Mouse (Mus musculus) hindbrain, embryonic 14.5 days (tissue): ENCODE measurements at regions not wholly inside any gene's neighbourhood (a gene's known extent, or its start where the extent isn't known, plus 50 kb on each side); places are given as distances from the start of the nearest gene placed in this dataset.

Experiments
- ATAC-seq: fragments of 200-750 bp; cut with Nextera tagmentation; 2 replicates; pipeline ENCODE4 v1.8.0; 2017; ENCODE audit warnings: moderate number of reproducible peaks, mild to moderate bottlenecking, moderate TSS enrichment, moderate library complexity; ENCODE audit not compliant: low FRiP score
- DNase-seq: peaks from one replicate; pipeline ENCODE4 v3.0.0-alpha.2; 2015; ENCODE audit warnings: low spot score
- H3K27ac ChIP-seq: fragments of 300-500 bp; sonication (generic); 2 replicates; pipeline ENCODE4 v1.5.1; 2014; ENCODE audit warnings: mild to moderate bottlenecking, moderate library complexity
- H3K27me3 ChIP-seq: fragments of 300-500 bp; sonication (generic); 2 replicates; pipeline ENCODE4 v1.6.1; 2014; ENCODE audit warnings: mild to moderate bottlenecking, low read length, mixed read lengths; ENCODE audit not compliant: control insufficient read depth, insufficient read depth
- H3K36me3 ChIP-seq: fragments of 300-500 bp; sonication (generic); replicated peaks from 2 replicates; pipeline ENCODE4 v1.6.1; 2014; ENCODE audit not compliant: control insufficient read depth, insufficient read depth
- H3K4me1 ChIP-seq: fragments of 300-500 bp; sonication (generic); replicated peaks from 2 replicates; pipeline ENCODE4 v1.6.1; 2014; ENCODE audit warnings: antibody characterized with exemption, low read length, mixed read lengths; ENCODE audit not compliant: control insufficient read depth, insufficient read depth
- H3K4me2 ChIP-seq: fragments of 300-500 bp; sonication (generic); replicated peaks from 2 replicates; pipeline ENCODE4 v1.6.1; 2014; ENCODE audit warnings: mild to moderate bottlenecking, moderate library complexity
- H3K4me3 ChIP-seq: fragments of 300-500 bp; sonication (generic); replicated peaks from 2 replicates; pipeline ENCODE4 v1.5.1; 2014; ENCODE audit warnings: mild to moderate bottlenecking, low read length
- H3K9ac ChIP-seq: fragments of 300-500 bp; sonication (generic); 2 replicates; pipeline ENCODE4 v1.6.1; 2014
- H3K9me3 ChIP-seq: fragments of 300-500 bp; sonication (generic); 2 replicates; pipeline ENCODE4 v1.6.1; 2016; ENCODE audit warnings: low read length; ENCODE audit not compliant: control insufficient read depth
- WGBS: fragments of 180-500 bp; shearing (Covaris S2); extraction: QIAGEN DNeasy Blood & Tissue Kit; methylation state at CpG from one replicate; pipeline ENCODE4 v1.1.7; 2014; 5-methylcytosine and 5-hydroxymethylcytosine counted together

DNA sequence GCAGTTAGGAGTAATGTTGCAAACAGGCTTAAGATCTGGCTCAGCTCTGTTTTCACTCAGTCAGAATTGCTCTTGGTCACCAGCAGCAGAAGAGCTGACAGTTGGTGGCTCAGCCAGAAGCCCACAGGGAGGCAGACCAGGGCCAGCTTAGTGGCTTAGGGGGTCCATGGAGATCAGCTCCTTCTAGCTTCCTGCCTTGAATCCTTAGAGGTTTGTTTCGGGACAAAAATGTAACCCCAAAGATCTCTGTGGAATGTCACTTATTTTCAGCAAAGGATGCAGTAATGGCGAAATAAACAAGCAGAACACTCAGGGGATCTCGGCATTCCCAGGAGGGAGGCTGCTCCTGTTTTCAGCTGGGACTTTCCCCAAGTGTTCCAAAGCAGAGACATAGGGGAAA lies 247.8 kb downstream of the 1500009L16Rik start:
- Histone ChIP-seq H3K9me3 (no peaks in the 10 kb centered on the region), H3K4me1 (no peaks in the 10 kb centered on the region), H3K9ac (no peak overlapping the region), H3K27ac (no peak overlapping the region), H3K4me2 (no peak overlapping the region), H3K27me3 (no peaks in the 10 kb centered on the region), H3K4me3 (no peak overlapping the region), H3K36me3 (no peaks in the 10 kb centered on the region)
- ATAC-seq (no peak), DNase-seq (no peak)
- WGBS = 80% methylated on average over 3 of the region's 3 CpGs

DNA sequence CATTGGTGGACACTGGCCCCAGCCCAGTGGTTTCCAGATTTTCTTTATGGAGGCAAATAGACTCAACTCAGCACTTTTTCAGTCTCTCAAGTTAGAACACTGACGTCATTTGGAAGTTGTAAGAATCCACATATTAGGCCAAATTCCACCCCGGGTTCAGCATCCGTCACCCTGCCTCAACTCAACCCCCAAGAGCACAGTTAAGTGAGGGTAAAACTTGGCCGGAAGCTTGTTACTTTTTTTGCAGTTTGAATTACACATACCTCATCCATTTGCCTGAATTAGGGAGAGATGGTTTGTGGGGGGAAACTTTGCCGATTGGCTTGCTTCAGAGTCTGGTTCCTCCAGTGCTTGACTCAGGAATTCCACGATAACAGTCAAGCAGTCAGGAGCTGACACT lies 251.9 kb downstream of the 1500009L16Rik start:
- H3K4me1 ChIP-seq = no peaks in the 10 kb centered on the region
- H3K27ac ChIP-seq = no peak overlapping the region
- no peaks in the 10 kb centered on the region for H3K36me3 ChIP-seq
- 93% methylated on average over 6 of the region's 6 CpGs for WGBS
- no peaks in the 10 kb centered on the region for H3K9me3 ChIP-seq
- no peak overlapping the region for H3K4me3 ChIP-seq
- H3K9ac ChIP-seq = no peak overlapping the region
- DNase-seq (no peak), ATAC-seq (no peak)
- no peak overlapping the region for H3K4me2 ChIP-seq
- H3K27me3 ChIP-seq = no peaks in the 10 kb centered on the region

DNA sequence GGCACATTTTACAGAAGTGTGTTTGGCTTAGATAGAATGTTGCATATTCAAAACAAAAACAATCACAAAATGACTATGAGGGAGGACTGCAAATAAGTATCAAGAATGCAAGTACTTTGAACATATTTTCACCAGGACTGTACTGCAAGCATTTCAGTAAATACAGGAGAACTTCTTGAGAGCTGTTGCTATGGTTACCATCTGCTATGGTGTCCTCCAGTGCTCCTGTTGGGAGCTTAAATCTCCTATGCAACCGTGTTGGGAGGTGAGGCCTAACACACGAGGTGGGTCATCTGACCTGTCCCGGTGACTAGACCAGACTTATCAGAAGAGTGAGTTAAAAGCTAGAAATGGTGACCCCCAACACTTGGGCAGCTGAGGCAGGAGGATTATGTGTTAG lies 253.9 kb downstream of the 1500009L16Rik start:
- Histone ChIP-seq H3K27ac (no peak overlapping the region), H3K9me3 (no peaks in the 10 kb centered on the region), H3K4me2 (no peak overlapping the region), H3K4me3 (no peak overlapping the region), H3K4me1 (no peaks in the 10 kb centered on the region), H3K9ac (no peak overlapping the region), H3K36me3 (no peaks in the 10 kb centered on the region), H3K27me3 (no peaks in the 10 kb centered on the region)
- DNase-seq (no peak), ATAC-seq (no peak)
- WGBS = 23% methylated on average over 3 of the region's 3 CpGs

DNA sequence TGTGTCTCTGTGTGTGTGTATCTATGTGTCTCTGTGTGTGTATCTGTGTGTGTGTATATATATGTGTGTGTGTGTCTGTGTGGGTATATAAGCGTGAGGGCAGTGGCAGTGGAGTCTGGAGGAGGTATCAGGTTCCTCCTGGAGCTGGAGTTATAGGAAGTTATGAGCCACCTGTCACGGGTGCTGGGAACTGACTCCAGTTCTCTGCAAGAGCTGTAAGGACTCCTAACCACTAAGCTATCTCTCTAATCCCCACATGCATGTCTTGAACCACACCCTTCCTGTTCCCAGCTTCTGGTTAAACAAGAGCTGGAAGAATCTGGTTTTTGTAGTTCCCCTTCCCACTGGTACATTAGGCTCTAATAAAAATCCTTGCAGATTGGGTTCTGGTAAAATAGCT lies 257.3 kb downstream of the 1500009L16Rik start:
- Histone ChIP-seq H3K4me1 (no peaks in the 10 kb centered on the region), H3K27ac (no peak overlapping the region), H3K9me3 (no peaks in the 10 kb centered on the region), H3K4me2 (no peak overlapping the region), H3K4me3 (no peak overlapping the region), H3K27me3 (no peaks in the 10 kb centered on the region), H3K9ac (no peak overlapping the region), H3K36me3 (no peaks in the 10 kb centered on the region)
- no peak for ATAC-seq
- no peak for DNase-seq
- 86% methylated on average over 2 of the region's 2 CpGs for WGBS

DNA sequence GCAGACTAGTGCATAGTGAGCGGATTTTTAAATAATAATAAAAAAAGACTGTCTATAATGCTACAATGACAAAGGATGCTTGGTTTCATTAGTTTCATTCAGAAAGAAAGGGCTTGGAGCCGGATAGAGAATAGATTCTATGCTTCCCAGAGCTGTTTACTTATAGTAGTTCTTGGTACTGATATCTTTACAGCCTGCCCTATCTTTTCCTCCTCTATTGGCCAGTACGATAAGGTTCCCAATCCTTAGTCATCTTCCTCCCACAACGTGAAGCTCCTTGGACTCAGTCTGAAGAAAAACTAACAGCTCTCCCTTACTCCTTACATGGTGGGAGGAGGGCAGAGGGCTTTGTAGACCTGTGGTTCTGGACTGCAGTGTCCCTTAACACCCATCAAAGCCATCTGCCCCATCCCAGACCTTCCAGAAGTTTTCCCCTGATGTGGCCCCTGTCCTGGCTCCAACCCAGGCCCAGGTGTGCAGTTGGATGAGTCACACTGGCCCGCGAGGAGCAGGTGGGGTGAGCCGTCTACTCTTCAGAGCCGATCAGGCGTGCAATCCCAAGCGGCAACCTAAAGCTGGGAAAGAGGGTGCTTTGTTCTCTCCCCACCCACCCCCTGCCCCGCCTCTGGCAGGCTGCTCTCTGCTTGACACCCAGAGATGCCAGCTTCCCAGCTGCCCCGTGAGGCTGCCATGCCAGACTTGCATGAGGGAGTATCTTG lies 262.2 kb downstream of the 1500009L16Rik start:
- no peaks in the 10 kb centered on the region for H3K27me3 ChIP-seq
- H3K27ac ChIP-seq = no peak overlapping the region
- ATAC-seq (no peak), DNase-seq (no peak)
- no peaks in the 10 kb centered on the region for H3K9me3 ChIP-seq
- no peak overlapping the region for H3K4me3 ChIP-seq
- H3K9ac ChIP-seq = no peak overlapping the region
- 56% methylated on average over 12 of the region's 12 CpGs for WGBS
- no peak overlapping the region for H3K4me2 ChIP-seq
- no peaks in the 10 kb centered on the region for H3K4me1 ChIP-seq
- no peaks in the 10 kb centered on the region for H3K36me3 ChIP-seq

DNA sequence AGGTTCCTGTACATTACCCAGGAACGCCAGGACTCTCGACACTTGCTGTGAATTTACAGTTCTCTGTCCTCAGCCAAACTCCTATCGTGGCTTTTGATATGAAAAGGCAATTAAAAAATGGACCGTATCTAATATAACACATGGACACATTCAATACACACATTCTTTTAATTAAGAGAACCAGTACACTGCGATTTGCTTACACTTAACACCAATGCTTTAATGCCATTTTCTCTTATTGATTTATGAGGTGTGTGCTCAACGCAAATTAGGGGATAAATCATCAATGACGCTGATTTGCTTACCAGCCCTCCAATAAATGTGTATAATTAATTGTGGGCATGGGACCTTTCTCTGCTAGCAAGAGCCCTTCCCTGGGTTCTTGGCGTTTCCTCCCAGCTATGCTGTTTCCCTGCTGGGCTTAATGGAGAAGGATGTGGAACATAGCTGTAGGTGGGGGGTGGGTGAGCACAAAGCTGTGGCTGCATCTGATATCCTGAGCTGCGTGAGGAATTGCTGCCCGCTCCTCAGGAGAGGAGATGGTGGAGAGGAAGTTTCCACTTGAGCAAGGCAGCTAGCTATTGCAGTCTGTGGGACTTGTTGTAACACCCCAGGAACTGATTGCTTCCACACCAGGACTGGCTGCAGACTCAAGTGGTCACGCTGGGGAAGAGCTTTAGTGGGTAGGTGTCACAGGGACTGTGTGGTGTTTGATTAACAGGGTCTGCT lies 270.1 kb downstream of the 1500009L16Rik start:
- Histone ChIP-seq H3K36me3 (no peaks in the 10 kb centered on the region), H3K4me2 (no peak overlapping the region), H3K4me3 (no peak overlapping the region), H3K4me1 (no peaks in the 10 kb centered on the region; the same call in 1 of the 2 replicates), H3K27ac (no peak overlapping the region), H3K9ac (no peak overlapping the region), H3K9me3 (no peaks in the 10 kb centered on the region), H3K27me3 (no peaks in the 10 kb centered on the region)
- peak; percentile 30 for DNase-seq
- ATAC-seq = no peak; the same call in 1 of the 2 replicates
- 64% methylated on average over 11 of the region's 11 CpGs for WGBS

DNA sequence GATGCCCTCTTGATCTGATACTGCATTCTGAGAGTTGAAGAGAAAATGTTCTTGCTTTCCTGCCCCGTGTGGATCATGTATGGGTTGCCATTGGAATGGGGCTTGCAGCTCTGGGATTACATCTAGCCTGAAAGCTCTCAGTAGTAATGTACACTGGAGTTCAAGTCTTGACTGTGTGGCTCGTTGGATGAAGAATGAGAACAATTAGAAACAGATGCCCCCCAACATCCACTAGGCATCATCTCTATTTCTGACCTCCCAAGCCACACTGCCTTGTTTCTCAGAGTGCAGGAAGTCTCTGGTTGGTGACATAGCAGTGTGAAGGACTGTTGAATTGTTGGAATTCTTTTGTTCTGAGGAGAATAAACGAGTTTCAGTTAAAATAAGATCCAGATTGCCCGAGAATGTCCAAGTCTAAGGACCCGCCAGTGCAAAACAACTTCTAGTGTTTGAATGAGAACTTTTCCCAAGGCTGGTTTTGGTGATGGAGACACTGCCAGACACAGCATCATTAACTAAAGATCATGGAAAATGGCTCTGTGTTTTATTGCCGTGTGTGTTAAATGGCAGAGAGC lies 272.4 kb downstream of the 1500009L16Rik start:
- no peak overlapping the region for H3K4me2 ChIP-seq
- no peaks in the 10 kb centered on the region for H3K27me3 ChIP-seq
- DNase-seq = no peak
- no peaks in the 10 kb centered on the region; the same call in 1 of the 2 replicates for H3K4me1 ChIP-seq
- no peak overlapping the region for H3K9ac ChIP-seq
- no peaks in the 10 kb centered on the region for H3K9me3 ChIP-seq
- 63% methylated on average over 6 of the region's 6 CpGs for WGBS
- H3K36me3 ChIP-seq = no peaks in the 10 kb centered on the region
- H3K4me3 ChIP-seq = no peak overlapping the region
- no peak overlapping the region for H3K27ac ChIP-seq
- no peak for ATAC-seq

DNA sequence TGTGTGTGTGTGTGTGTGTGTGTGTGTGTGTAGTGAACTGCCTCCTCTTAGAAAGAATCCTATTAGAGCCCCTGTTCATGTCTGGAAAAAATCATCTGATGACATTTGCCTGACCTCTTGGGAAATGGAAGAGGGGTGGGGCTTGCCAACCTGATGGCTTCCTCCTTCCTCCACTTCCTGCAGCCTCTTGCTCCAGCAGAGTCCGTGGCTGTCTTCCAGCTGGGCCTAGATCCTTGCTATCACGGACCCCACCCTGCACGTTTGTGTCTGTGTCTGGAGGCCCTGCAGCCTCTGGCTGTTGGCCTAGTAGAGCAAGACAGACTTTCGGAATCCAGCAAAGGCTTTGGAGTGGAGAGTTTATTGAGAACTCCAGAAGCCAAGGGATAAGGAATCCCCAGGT lies 273.2 kb downstream of the 1500009L16Rik start:
- Histone ChIP-seq H3K36me3 (no peaks in the 10 kb centered on the region), H3K27ac (no peak overlapping the region), H3K4me1 (no peaks in the 10 kb centered on the region; the same call in 1 of the 2 replicates), H3K4me2 (no peak overlapping the region), H3K9ac (no peak overlapping the region), H3K27me3 (no peaks in the 10 kb centered on the region), H3K9me3 (no peaks in the 10 kb centered on the region), H3K4me3 (no peak overlapping the region)
- no peak for ATAC-seq
- DNase-seq = no peak
- 76% methylated on average over 4 of the region's 4 CpGs for WGBS

DNA sequence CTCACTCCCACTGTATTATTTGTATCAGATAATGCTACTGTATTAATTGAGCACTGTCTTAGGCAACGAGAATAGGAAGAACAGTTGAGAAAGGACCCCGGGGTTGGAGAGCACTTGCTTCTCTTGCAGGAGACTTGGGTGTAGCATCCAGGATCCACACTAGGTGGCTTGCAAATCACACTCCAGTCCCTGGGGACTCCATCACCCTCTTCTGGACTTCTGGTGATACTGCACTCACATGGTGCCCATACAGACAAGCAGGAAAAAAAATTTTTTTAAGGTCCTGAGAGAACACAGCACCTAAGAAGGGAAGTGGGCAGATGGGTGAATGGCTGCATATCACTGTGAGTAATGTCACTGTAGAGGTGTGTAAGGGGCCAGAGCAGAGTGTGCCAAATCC lies 273.8 kb downstream of the 1500009L16Rik start:
- no peak overlapping the region for H3K4me2 ChIP-seq
- no peaks in the 10 kb centered on the region for H3K27me3 ChIP-seq
- no peak for DNase-seq
- H3K4me1 ChIP-seq = no peaks in the 10 kb centered on the region; the same call in 1 of the 2 replicates
- H3K9ac ChIP-seq = no peak overlapping the region
- no peak overlapping the region for H3K4me3 ChIP-seq
- H3K9me3 ChIP-seq = no peaks in the 10 kb centered on the region
- no peak overlapping the region for H3K27ac ChIP-seq
- 89% methylated on average over 2 of the region's 2 CpGs for WGBS
- ATAC-seq = no peak
- H3K36me3 ChIP-seq = no peaks in the 10 kb centered on the region
